Mouse (Mus musculus) T-cell, adult 2 months (primary cell): ENCODE measurements around the gene Dtx1.

ENCODE experiments used
- DNase-seq: peaks from one replicate; pipeline ENCODE4 v3.0.0; 2022; ENCODE audit warnings: low spot score

The Dtx1 gene

GRCm38 (mm10) chr5:120703660-120704059 lies 8.1 kb downstream of the Dtx1 start:
- no peak for DNase-seq

- no peak for DNase-seq
These were observed 8.8 kb downstream of the Dtx1 start for GRCm38 (mm10) chr5:120702969-120703368.

GRCm38 (mm10) chr5:120702421-120702820 lies 9.3 kb downstream of the Dtx1 start:
- no peak for DNase-seq

GRCm38 (mm10) chr5:120700996-120701790 lies 10.5 kb downstream of the Dtx1 start:
- DNase-seq: no peak

GRCm38 (mm10) chr5:120698801-120699391 lies 12.8 kb downstream of the Dtx1 start:
- no peak for DNase-seq

GRCm38 (mm10) chr5:120698181-120698580 lies 13.5 kb downstream of the Dtx1 start:
- DNase-seq: no peak

GRCm38 (mm10) chr5:120696865-120697264 lies 14.9 kb downstream of the Dtx1 start:
- peak; percentile 86 for DNase-seq

GRCm38 (mm10) chr5:120696057-120696743 lies 15.5 kb downstream of the Dtx1 start:
- no peak for DNase-seq

- DNase-seq: no peak
These were observed 17.0 kb downstream of the Dtx1 start for GRCm38 (mm10) chr5:120694695-120695074.

GRCm38 (mm10) chr5:120693931-120694694 lies 17.6 kb downstream of the Dtx1 start:
- DNase-seq: no peak

- DNase-seq: no peak
These were observed 19.7 kb downstream of the Dtx1 start for GRCm38 (mm10) chr5:120692034-120692433.

GRCm38 (mm10) chr5:120690417-120690816 lies 21.3 kb downstream of the Dtx1 start:
- DNase-seq: no peak

GRCm38 (mm10) chr5:120688434-120688833 lies 23.3 kb downstream of the Dtx1 start:
- DNase-seq: peak; percentile 67

- DNase-seq: no peak
These were observed 23.8 kb downstream of the Dtx1 start for GRCm38 (mm10) chr5:120687897-120688296.

- no peak for DNase-seq
These were observed 24.3 kb downstream of the Dtx1 start for GRCm38 (mm10) chr5:120687484-120687851.

- no peak for DNase-seq
These were observed 24.8 kb downstream of the Dtx1 start for GRCm38 (mm10) chr5:120686749-120687483.

GRCm38 (mm10) chr5:120685678-120686077 lies 26.0 kb downstream of the Dtx1 start:
- DNase-seq: peak; percentile 93

GRCm38 (mm10) chr5:120682982-120683771 lies 28.6 kb downstream of the Dtx1 start:
- no peak for DNase-seq

- no peak for DNase-seq
These were observed 30.8 kb downstream of the Dtx1 start for GRCm38 (mm10) chr5:120680918-120681317.

- peak; percentile 60 for DNase-seq
These were observed 31.8 kb downstream of the Dtx1 start for GRCm38 (mm10) chr5:120679676-120680555.
